Mouse (Mus musculus) inflammation-experienced regulatory T-cells, adult 6 months (primary cell): ENCODE results near the gene Chfr. TPM values are rescaled to one million over a fixed set of nuclear protein-coding genes. Genes with fewer than 3 reads are reported as not detected.

Experiments used
- ATAC-seq: one replicate; pipeline ENCODE4 v1.8.0; 2017
- polyA plus RNA-seq, 3 experiments: library from polyadenylated mRNA; unstranded; fragments of 100-300 nt; shearing (Covaris generic); gene quantifications; one replicate each; pipeline ENCODE4 v1.2.1; 2017

Gene Chfr
- 10 to 100 TPM; 33.8 to 56.1 (median 45.1) TPM for polyA plus RNA-seq

GRCm38 (mm10) chr5:110135293-110136086 is at the start of gene Chfr:
Gene Chfr, plus strand, starts transcription at chr5:110135842.
- ATAC-seq: peak; percentile 95

GRCm38 (mm10) chr5:110086161-110086866 is 49.3 kb upstream of the Chfr start:
- ATAC-seq: no peak

GRCm38 (mm10) chr5:110091546-110091945 is 44.1 kb upstream of the Chfr start:
- ATAC-seq: no peak

DNA sequence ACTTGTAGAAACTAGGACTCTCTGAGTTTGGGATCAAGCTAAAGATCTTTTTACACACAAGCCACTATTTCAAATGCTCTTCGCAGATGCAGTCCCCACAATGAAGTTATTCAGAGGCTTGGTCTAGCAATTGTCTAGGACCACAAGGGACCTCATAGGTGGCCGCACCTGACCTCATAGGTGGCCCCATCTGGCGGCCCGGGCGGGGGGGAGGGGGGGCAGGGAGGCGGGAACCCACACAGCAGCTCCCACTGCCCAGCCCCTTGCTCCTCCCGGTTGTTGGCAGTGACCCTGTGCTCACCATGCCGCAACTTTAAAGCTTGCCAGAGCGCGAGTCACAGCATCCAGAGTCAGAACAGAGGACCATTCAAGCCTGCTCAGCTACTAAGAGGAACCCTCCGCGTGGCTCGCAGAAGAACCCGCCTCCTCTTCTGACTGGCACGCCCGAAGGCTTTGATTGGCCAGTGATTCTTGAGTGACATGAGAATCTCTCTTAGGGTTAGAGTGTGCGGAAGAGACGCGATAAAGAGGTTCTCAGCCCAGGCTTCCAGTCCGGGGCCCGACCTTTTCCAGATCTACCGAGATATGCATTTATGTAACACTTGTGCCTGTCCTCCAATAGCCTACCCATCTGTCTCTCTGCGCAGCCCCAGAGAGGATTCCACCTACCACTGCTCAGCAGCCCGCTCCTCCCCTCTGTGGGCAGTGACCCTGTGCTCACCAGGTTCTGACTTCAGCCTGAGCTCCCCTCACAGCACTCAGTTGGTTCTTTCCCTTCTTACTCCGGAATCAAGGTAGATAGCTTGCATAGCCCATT is 41.4 kb upstream of the Chfr start, which contains the start of gene Gm35315:
TSS of gene Gm35315 (minus strand) at position 391 of the 817 bp plus-strand sequence.
- peak; percentile 99 for ATAC-seq

DNA sequence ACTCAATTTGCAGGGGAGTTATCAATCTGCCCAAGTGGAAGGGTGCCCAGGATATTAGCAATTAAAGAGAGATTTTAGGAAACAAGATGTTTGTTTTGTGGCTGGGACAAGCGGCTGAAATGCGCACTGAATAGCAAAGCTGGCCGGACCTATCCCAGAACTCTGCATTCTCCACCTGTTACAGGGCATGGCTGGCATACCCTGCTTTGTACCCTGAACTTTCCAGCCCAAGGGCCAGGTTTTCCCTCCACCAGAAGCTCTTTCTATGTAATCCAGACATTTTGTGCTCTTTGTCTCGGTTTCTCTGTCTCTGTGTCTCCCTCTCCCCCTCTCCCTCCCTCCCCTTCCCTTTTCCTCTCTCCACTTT is 40.8 kb upstream of the Chfr start:
- ATAC-seq: no peak

- ATAC-seq: no peak
Measured at GRCm38 (mm10) chr5:110098991-110099477, 36.6 kb upstream of the Chfr start.

- no peak for ATAC-seq
Measured at GRCm38 (mm10) chr5:110099656-110100580, 35.7 kb upstream of the Chfr start, which contains the start of gene Plcxd1. Gene Plcxd1, plus strand, starts transcription at chr5:110099969.

DNA sequence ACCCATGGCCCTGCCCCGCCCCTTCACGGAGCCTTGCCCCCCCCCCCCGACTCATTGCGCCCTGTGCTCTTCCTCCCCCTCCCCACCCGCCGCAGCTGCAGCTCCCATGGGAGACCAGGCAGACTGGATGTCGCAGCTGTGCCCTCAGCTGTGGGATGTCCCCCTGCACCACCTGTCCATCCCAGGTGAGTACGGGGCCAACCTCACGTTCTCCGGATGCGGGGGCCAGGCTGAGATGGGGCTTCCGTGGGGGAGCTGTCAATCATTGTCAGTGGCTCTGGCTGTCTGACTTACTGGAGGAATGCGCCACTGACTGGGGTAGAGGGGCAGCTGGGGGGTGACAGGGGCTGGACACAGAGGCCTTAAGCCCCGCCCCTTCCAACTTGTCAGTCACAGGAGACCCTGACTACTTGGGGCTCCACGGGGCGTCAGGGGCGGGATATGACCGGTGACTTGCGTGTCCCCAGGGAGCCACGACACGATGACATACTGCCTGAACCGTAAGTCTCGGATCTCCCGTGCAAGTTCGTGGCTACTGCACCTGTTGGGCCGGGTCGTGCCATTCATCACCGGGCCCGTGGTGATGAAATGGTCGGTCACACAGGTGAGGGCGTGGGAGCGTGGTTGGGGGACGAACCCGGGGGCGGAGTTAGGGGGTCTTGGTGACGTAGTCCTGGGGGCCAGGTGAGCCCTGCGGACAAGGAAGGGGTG is 34.6 kb upstream of the Chfr start:
- ATAC-seq: peak; percentile 79

DNA sequence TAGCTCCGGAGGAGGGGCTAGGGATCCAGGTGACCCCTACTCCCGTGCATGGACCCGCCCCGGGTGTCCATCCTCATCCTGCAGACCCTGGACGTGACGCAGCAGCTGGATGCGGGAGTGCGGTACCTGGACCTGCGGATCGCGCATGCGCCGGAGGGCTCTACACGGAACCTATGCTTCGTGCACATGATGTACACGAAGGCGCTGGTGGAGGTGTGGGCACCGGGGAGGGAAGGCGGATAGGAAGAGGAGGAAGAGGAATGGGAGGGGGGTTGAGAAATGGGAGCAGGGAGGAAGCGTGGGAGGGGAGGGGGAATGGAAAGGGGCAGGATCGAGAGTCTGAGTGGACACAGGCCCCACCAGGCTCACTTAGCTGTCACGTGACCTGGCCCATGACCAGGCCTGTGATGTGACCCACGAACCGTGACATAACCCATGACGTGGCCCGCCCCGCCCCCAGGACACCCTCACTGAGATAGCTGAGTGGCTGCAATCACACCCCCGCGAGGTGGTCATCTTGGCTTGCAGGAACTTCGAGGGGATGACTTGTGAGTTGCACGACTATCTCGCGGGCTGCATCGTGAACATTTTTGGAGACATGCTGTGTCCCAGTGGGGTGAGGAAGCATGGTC is 33.8 kb upstream of the Chfr start:
- peak; percentile 36 for ATAC-seq

- ATAC-seq: no peak
Measured at GRCm38 (mm10) chr5:110102429-110102828, 33.2 kb upstream of the Chfr start.

- no peak for ATAC-seq
Measured at GRCm38 (mm10) chr5:110102853-110103625, 32.6 kb upstream of the Chfr start.

DNA sequence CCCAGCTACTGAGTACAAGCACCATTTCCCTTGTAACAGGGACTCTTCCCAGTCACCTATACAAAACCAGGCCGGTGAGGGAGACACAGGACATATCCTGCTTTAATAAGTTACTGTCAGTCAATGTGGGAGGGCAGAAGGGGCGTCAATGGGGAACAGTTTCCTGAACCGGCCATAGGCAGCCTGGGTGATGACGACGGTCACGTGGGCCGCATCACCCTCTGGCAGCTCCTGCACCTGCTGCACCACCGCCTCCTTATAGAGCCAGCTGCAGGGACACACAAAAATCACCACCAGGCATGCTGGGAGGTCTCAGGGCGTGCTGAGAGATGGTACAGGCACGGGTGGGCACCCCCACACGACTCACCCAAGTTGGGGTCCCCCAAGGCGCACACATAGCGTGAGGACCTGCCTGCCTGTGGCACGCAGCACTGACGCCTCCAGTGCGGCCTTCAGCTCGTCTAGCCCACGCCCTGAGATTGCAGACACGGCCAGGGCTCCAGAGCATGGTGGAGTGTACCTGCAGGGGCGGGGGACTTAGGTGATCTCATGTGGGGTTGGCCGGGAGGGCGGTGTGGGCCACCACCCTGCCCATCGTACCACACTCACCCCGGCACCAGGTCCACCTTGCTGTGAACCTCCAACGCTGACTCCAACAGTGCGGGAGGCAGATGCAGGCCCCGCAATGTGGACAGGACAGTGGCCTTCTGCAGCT is 31.6 kb upstream of the Chfr start:
- ATAC-seq: no peak

DNA sequence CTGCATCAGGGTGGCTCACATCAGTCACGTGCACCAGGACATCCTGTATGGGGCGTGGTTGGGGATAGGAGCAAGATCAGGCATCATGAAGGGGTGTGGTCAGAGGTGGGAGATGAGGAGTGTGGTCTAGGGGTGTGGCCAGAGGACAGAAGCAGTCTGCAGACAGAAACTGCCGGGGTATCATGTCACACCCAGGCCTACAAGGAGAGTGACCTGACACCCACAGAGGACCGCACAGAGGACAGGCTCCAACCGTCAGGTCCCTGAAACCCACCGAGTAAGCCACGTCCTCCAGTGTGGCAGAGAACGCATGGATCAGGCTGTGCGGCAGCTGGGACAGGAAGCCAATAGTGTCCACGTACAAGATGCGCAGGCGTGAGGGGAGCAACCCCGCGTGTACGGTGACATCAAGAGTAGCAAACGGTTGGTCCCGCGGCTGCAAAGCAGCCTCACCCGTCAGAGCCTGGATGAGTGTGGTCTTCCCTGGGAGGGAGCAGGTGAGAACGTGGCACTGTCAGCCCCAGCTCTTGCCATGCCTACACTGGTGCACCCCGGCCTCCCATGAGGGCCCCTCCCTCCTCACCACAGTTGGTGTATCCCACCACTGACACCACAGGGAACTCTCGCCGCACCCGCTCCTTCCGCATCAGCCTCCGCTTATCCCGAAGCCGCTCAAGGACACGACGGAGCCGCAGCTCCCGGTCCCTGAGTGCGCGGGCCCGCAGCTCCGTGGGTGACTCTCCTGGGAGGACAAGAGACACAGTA is 30.8 kb upstream of the Chfr start:
- no peak for ATAC-seq

GRCm38 (mm10) chr5:110106140-110106871 is 29.3 kb upstream of the Chfr start:
- no peak for ATAC-seq

GRCm38 (mm10) chr5:110106901-110107564 is 28.6 kb upstream of the Chfr start:
- ATAC-seq: no peak

DNA sequence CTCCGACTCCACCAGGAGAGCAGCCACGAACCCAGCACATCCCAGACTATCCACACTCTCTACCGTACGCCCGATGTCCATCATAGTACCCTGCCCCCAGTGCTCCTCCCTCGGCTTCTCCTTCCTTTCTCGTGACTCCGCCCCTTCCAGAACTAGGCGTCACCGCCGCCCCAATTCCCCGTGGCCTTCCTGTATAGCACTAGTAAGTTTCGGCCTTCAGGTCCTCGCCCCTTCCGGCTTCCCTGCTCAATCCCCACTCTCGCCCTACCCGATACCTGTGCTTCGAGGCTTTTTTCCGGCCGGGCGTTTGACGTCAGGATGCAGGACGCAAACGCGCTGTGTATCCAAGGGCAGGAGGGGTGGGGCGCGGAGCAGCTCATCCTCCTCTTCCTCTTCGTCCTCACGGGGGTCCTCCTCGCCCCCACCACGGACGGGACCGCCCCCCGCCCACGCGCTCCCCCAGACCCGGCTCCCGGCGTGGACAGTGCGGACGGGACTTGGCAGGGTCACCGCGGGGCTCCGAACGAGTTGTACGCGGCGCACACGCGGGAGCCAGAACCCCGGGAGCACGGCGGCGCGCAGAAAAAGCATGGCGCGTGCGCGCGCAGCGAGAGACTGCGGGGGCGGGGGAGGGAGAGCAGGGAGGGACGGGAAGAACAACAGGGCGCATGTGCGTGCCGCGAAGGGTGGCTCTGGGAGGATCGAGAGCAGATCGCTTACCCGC is 27.9 kb upstream of the Chfr start, which contains the start of gene Gtpbp6:
TSS of gene Gtpbp6 (minus strand) at position 617 of the 724 bp plus-strand sequence.
- ATAC-seq: peak; percentile 74
